Mouse (Mus musculus): ENCODE data around the gene Gm10801. TPM values are rescaled to one million over a fixed set of nuclear protein-coding genes. Genes with fewer than 3 reads are reported as not detected.

Gene Gm10801
- polyA plus RNA-seq (2012; rRNA removed) = not detected in 2 replicates

GRCm38 (mm10) chr2:98661937-98662336 is at the start of gene Gm10801:
Gm10801 (plus strand) TSS chr2:98662237.

GRCm38 (mm10) chr2:98667201-98667600 is 5.2 kb downstream of the Gm10801 start, which contains the start of gene Gm10800:
Gm10800 (minus strand) TSS chr2:98667301.

Other genes starting within 250 kb of the Gm10801 start
- 0.08 TPM in 1 of 2 replicates, not detected in the other for gene Gm10800, start 5.1 kb downstream of the Gm10801 start, polyA plus RNA-seq (2012; rRNA removed)

Measured in liver, embryonic 18 days (tissue).